Mouse (Mus musculus) midbrain, embryonic 16.5 days (tissue): ENCODE results near the gene Fam104a. TPM values are rescaled to one million over a fixed set of nuclear protein-coding genes. Genes with fewer than 3 reads are reported as not detected.
A peak's percentile ranks its signal among the peaks of the same experiment; 100 is the strongest.

Source experiments
- ATAC-seq: fragments of 200-750 bp; cut with Nextera tagmentation; 2 replicates; pipeline ENCODE4 v1.8.0; 2017; ENCODE audit warnings: moderate TSS enrichment
- H3K27ac ChIP-seq: fragments of 300-500 bp; sonication (generic); 2 replicates; pipeline ENCODE4 v1.5.1; 2014; ENCODE audit warnings: mild to moderate bottlenecking, low read length, mixed read lengths
- H3K27me3 ChIP-seq: fragments of 300-500 bp; sonication (generic); 2 replicates; pipeline ENCODE4 v1.6.1; 2014; ENCODE audit warnings: low read depth, low read length, mixed read lengths; ENCODE audit not compliant: control insufficient read depth, insufficient read depth
- H3K36me3 ChIP-seq: fragments of 300-500 bp; sonication (generic); 2 replicates; pipeline ENCODE4 v1.6.1; 2014; ENCODE audit warnings: mild to moderate bottlenecking, low read length, moderate library complexity, mixed read lengths; ENCODE audit not compliant: control insufficient read depth, insufficient read depth
- H3K4me1 ChIP-seq: fragments of 300-500 bp; sonication (generic); 2 replicates; pipeline ENCODE4 v1.6.1; 2014; ENCODE audit warnings: mild to moderate bottlenecking, low read length, mixed read lengths; ENCODE audit not compliant: control insufficient read depth, insufficient read depth
- H3K4me2 ChIP-seq: fragments of 300-500 bp; sonication (generic); 2 replicates; pipeline ENCODE4 v1.6.1; 2014; ENCODE audit warnings: mild to moderate bottlenecking, low read length, mixed read lengths
- H3K4me3 ChIP-seq: fragments of 300-500 bp; sonication (generic); 2 replicates; pipeline ENCODE4 v1.5.1; 2014; ENCODE audit warnings: low read depth, mild to moderate bottlenecking, low read length, moderate library complexity, mixed read lengths
- H3K9ac ChIP-seq: fragments of 300-500 bp; sonication (generic); 2 replicates; pipeline ENCODE4 v1.6.1; 2014; ENCODE audit warnings: low read depth, low read length, mixed read lengths
- H3K9me3 ChIP-seq: fragments of 300-500 bp; sonication (generic); replicated peaks from 2 replicates; pipeline ENCODE4 v1.6.1; 2014; ENCODE audit warnings: mild to moderate bottlenecking, low read length, mixed read lengths; ENCODE audit not compliant: control insufficient read depth, poor library complexity, severe bottlenecking
- WGBS: fragments of 180-500 bp; shearing (Covaris S2); extraction: QIAGEN DNeasy Blood & Tissue Kit; methylation state at CpG from one replicate; pipeline ENCODE4 v1.1.7; 2014; 5-methylcytosine and 5-hydroxymethylcytosine counted together
- polyA plus RNA-seq: library from polyadenylated mRNA; unstranded; fragments of >200 nt; fragmentation: Nextera tagmentation; extraction: Ambion mirVana; gene quantifications from 2 replicates; pipeline ENCODE4 v1.2.1, GENCODE M21; 2015

Fam104a gene
- polyA plus RNA-seq, 1 experiment from 2014 or later, result 37.4 TPM

- WGBS, result 61% methylated on average over 19 of the region's 19 CpGs
Measured at GRCm38 (mm10) chr11:113708629-113709213, 24.8 kb upstream of the Fam104a start.

GRCm38 (mm10) chr11:113705966-113706652 lies 22.2 kb upstream of the Fam104a start:
- WGBS, result 89% methylated on average over 15 of the region's 15 CpGs
- ATAC-seq, result no peak
- H3K36me3 ChIP-seq, result no peaks in the 10 kb centered on the region

More at GRCm38 (mm10) chr11:113708629-113709213, 24.8 kb upstream of the Fam104a start:
- Histone ChIP-seq H3K4me2 (no peak overlapping the region), H3K27me3 (0 out of 2 replicates have a peak, but pooled peaks cover 2% of the 10 kb centered on the region), H3K36me3 (no peaks in the 10 kb centered on the region), H3K4me3 (no peak overlapping the region), H3K4me1 (peaks cover 16% of the 10 kb centered on the region), H3K27ac (no peak overlapping the region), H3K9me3 (no peaks in the 10 kb centered on the region), H3K9ac (no peak overlapping the region)
- ATAC-seq, result no peak

GRCm38 (mm10) chr11:113703758-113704157 lies 19.8 kb upstream of the Fam104a start:
- H3K4me1 ChIP-seq, result peaks cover 4% of the 10 kb centered on the region; the same call in 1 of the 2 replicates
- no peak overlapping the region for H3K9ac ChIP-seq
- no peak overlapping the region for H3K4me3 ChIP-seq
- 37% methylated on average over 5 of the region's 5 CpGs for WGBS
- H3K27ac ChIP-seq, result no peak overlapping the region
- 0 out of 2 replicates have a peak, but pooled peaks cover 2% of the 10 kb centered on the region for H3K27me3 ChIP-seq
- H3K9me3 ChIP-seq, result no peaks in the 10 kb centered on the region
- no peak overlapping the region for H3K4me2 ChIP-seq
- H3K36me3 ChIP-seq, result 0 out of 2 replicates have a peak, but pooled peaks cover 5% of the 10 kb centered on the region
- peak; percentile 43; the same call in 1 of the 2 replicates for ATAC-seq

More at GRCm38 (mm10) chr11:113705966-113706652, 22.2 kb upstream of the Fam104a start:
- Histone ChIP-seq H3K4me1 (peaks cover 16% of the 10 kb centered on the region), H3K9ac (no peak overlapping the region), H3K27me3 (0 out of 2 replicates have a peak, but pooled peaks cover 2% of the 10 kb centered on the region), H3K4me2 (no peak overlapping the region), H3K27ac (no peak overlapping the region), H3K4me3 (no peak overlapping the region), H3K9me3 (no peaks in the 10 kb centered on the region)

GRCm38 (mm10) chr11:113699643-113700042 lies 15.7 kb upstream of the Fam104a start:
- no peak overlapping the region for H3K4me3 ChIP-seq
- peaks cover 4% of the 10 kb centered on the region; the same call in 1 of the 2 replicates for H3K4me1 ChIP-seq
- no peaks in the 10 kb centered on the region for H3K27me3 ChIP-seq
- ATAC-seq, result no peak
- 87% methylated on average over 7 of the region's 7 CpGs for WGBS
- no peak overlapping the region for H3K27ac ChIP-seq
- no peak overlapping the region for H3K9ac ChIP-seq
- no peaks in the 10 kb centered on the region for H3K9me3 ChIP-seq
- peaks cover 19% of the 10 kb centered on the region for H3K36me3 ChIP-seq
- H3K4me2 ChIP-seq, result no peak overlapping the region

GRCm38 (mm10) chr11:113698013-113698545 lies 14.1 kb upstream of the Fam104a start:
- WGBS, result 64% methylated on average over 12 of the region's 12 CpGs
- Histone ChIP-seq H3K27me3 (no peaks in the 10 kb centered on the region), H3K9me3 (no peaks in the 10 kb centered on the region), H3K4me2 (no peak overlapping the region), H3K27ac (no peak overlapping the region), H3K4me3 (no peak overlapping the region), H3K9ac (no peak overlapping the region), H3K4me1 (no peaks in the 10 kb centered on the region), H3K36me3 (peaks cover 28% of the 10 kb centered on the region)
- no peak for ATAC-seq

- H3K27ac ChIP-seq, result no peak overlapping the region
- ATAC-seq, result no peak
- H3K9ac ChIP-seq, result no peak overlapping the region
- H3K27me3 ChIP-seq, result no peaks in the 10 kb centered on the region
- 32% methylated on average over 5 of the region's 5 CpGs for WGBS
- no peak overlapping the region for H3K4me3 ChIP-seq
- H3K4me1 ChIP-seq, result no peaks in the 10 kb centered on the region
- H3K36me3 ChIP-seq, result peaks cover 30% of the 10 kb centered on the region
- no peaks in the 10 kb centered on the region for H3K9me3 ChIP-seq
- no peak overlapping the region for H3K4me2 ChIP-seq
Measured at GRCm38 (mm10) chr11:113697571-113697970, 13.6 kb upstream of the Fam104a start.

- Histone ChIP-seq H3K4me2 (no peak overlapping the region), H3K4me1 (peaks cover 3% of the 10 kb centered on the region), H3K9ac (no peak overlapping the region), H3K27me3 (no peaks in the 10 kb centered on the region), H3K27ac (no peak overlapping the region), H3K9me3 (no peaks in the 10 kb centered on the region), H3K4me3 (no peak overlapping the region), H3K36me3 (peaks cover 51% of the 10 kb centered on the region)
- 48% methylated on average over 3 of the region's 3 CpGs for WGBS
- no peak for ATAC-seq
Measured at GRCm38 (mm10) chr11:113691851-113692250, 7.9 kb upstream of the Fam104a start.

GRCm38 (mm10) chr11:113691318-113691717 lies 7.4 kb upstream of the Fam104a start:
- H3K4me2 ChIP-seq, result no peak overlapping the region
- peaks cover 51% of the 10 kb centered on the region for H3K36me3 ChIP-seq
- H3K4me1 ChIP-seq, result peaks cover 8% of the 10 kb centered on the region
- no peak overlapping the region for H3K27ac ChIP-seq
- WGBS, result 89% methylated on average over 5 of the region's 5 CpGs
- no peak overlapping the region for H3K9ac ChIP-seq
- no peaks in the 10 kb centered on the region for H3K9me3 ChIP-seq
- no peak overlapping the region for H3K4me3 ChIP-seq
- H3K27me3 ChIP-seq, result no peaks in the 10 kb centered on the region
- ATAC-seq, result no peak

GRCm38 (mm10) chr11:113690506-113690905 lies 6.6 kb upstream of the Fam104a start:
- ATAC-seq, result no peak
- H3K36me3 ChIP-seq, result peaks cover 45% of the 10 kb centered on the region

More at GRCm38 (mm10) chr11:113690506-113690905, 6.6 kb upstream of the Fam104a start:
- Histone ChIP-seq H3K4me1 (peaks cover 15% of the 10 kb centered on the region), H3K27ac (no peak overlapping the region), H3K27me3 (no peaks in the 10 kb centered on the region), H3K9ac (no peak overlapping the region), H3K4me2 (no peak overlapping the region), H3K9me3 (no peaks in the 10 kb centered on the region), H3K4me3 (no peak overlapping the region)
- 93% methylated on average over 12 of the region's 12 CpGs for WGBS
